Mouse (Mus musculus) liver, embryonic 15.5 days (tissue): ENCODE results near the gene Fam117a. TPM values are rescaled to one million over a fixed set of nuclear protein-coding genes. Genes with fewer than 3 reads are reported as not detected.

ENCODE experiments used
- ATAC-seq: fragments of 200-750 bp; cut with Nextera tagmentation; 2 replicates; pipeline ENCODE4 v1.8.0; 2017; ENCODE audit warnings: moderate number of reproducible peaks, mild to moderate bottlenecking, moderate library complexity; ENCODE audit not compliant: insufficient read depth
- H3K27ac ChIP-seq: fragments of 300-500 bp; sonication (generic); replicated peaks from 2 replicates; pipeline ENCODE4 v1.5.1; 2015; ENCODE audit warnings: mild to moderate bottlenecking, inconsistent platforms
- H3K27me3 ChIP-seq: fragments of 300-500 bp; sonication (generic); 2 replicates; pipeline ENCODE4 v1.6.1; 2015; ENCODE audit warnings: mild to moderate bottlenecking, inconsistent platforms
- H3K36me3 ChIP-seq: fragments of 300-500 bp; sonication (generic); replicated peaks from 2 replicates; pipeline ENCODE4 v1.6.1; 2015; ENCODE audit warnings: moderate library complexity, mild to moderate bottlenecking, inconsistent platforms
- H3K4me1 ChIP-seq: fragments of 300-500 bp; sonication (generic); replicated peaks from 2 replicates; pipeline ENCODE4 v1.6.1; 2015; ENCODE audit warnings: inconsistent platforms
- H3K4me2 ChIP-seq: fragments of 300-500 bp; sonication (generic); 2 replicates; pipeline ENCODE4 v1.6.1; 2015; ENCODE audit warnings: moderate library complexity, mild to moderate bottlenecking, inconsistent platforms
- H3K4me3 ChIP-seq: fragments of 300-500 bp; sonication (generic); replicated peaks from 2 replicates; pipeline ENCODE4 v1.5.1; 2015; ENCODE audit warnings: mild to moderate bottlenecking, inconsistent platforms
- H3K9ac ChIP-seq: fragments of 300-500 bp; sonication (generic); 2 replicates; pipeline ENCODE4 v1.6.1; 2015; ENCODE audit warnings: moderate library complexity, mild to moderate bottlenecking, inconsistent platforms
- H3K9me3 ChIP-seq: fragments of 300-500 bp; sonication (generic); replicated peaks from 2 replicates; pipeline ENCODE4 v1.6.1; 2016; ENCODE audit warnings: inconsistent platforms
- WGBS: fragments of 180-500 bp; shearing (Covaris S2); methylation state at CpG from one replicate; pipeline ENCODE4 v1.1.7; 2015; ENCODE audit warnings: mixed read lengths; ENCODE audit not compliant: insufficient replicate concordance; 5-methylcytosine and 5-hydroxymethylcytosine counted together
- polyA plus RNA-seq: library from polyadenylated mRNA; unstranded; fragments of >200 nt; fragmentation: Nextera tagmentation; extraction: Ambion mirVana; gene quantifications from 2 replicates; pipeline ENCODE4 v1.2.1, GENCODE M21; 2015

Fam117a gene
- 75.3 and 78.9 TPM in 2 replicates for polyA plus RNA-seq

- H3K4me3 ChIP-seq: peak within 1 kb of the TSS; percentile 91
- under 1% methylated on average over 23 of the region's 27 CpGs for WGBS
- peaks cover 14% of the 10 kb centered on the region for H3K36me3 ChIP-seq
- peak; percentile 79 for ATAC-seq
- H3K27ac ChIP-seq: peak within 1 kb of the TSS; percentile 97
- H3K9me3 ChIP-seq: no peaks in the 10 kb centered on the region
- peaks cover 81% of the 10 kb centered on the region for H3K4me1 ChIP-seq
- H3K9ac ChIP-seq: peak within 1 kb of the TSS; percentile 90
- H3K4me2 ChIP-seq: peak within 1 kb of the TSS; percentile 69
- H3K27me3 ChIP-seq: no peaks in the 10 kb centered on the region
Observed at GRCm38 (mm10) chr11:95336568-95337128, at the start of gene Fam117a. Gene Fam117a (plus strand): TSS chr11:95337018.

- no peaks in the 10 kb centered on the region for H3K9me3 ChIP-seq
- no peak overlapping the region for H3K27ac ChIP-seq
- H3K4me1 ChIP-seq: 0 out of 2 replicates have a peak, but pooled peaks cover 4% of the 10 kb centered on the region
- ATAC-seq: no peak
- peaks cover 93% of the 10 kb centered on the region for H3K36me3 ChIP-seq
- H3K9ac ChIP-seq: no peak overlapping the region
- H3K4me3 ChIP-seq: no peak overlapping the region
- H3K4me2 ChIP-seq: no peak overlapping the region
- no peaks in the 10 kb centered on the region for H3K27me3 ChIP-seq
- WGBS: 46% methylated on average over 4 of the region's 4 CpGs
Observed at GRCm38 (mm10) chr11:95291998-95292397, 44.8 kb upstream of the Fam117a start.

DNA sequence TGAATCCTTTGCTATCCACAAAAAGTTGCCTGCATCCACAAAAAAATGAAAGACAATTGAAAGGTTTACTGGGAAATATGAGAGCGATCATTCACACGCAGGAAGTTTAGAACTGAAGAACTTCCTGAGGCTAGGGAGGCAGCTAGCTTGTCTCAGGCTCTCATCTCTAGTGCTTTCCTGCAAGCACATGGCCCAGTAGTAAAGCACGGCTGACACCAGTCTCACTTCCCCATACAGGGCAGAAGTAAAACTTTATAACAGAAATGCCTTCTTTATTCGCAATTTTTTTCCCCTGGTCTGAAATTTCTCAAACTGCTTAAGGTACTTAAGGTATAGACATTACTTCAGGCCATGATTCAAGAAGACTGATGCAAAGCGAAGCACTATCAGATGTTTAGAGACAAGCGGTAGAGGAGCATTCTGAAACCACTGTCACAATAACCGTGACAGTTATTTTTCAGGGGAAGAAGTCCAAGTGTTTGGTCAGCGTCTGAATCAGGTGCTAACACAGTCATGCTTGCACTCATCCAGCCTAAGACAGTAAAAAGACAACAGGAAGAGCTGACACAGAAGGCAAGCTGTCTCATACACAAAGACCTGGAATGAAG lies 43.7 kb upstream of the Fam117a start:
- Histone ChIP-seq H3K27ac (no peak overlapping the region), H3K4me3 (no peak overlapping the region), H3K36me3 (peaks cover 93% of the 10 kb centered on the region), H3K9me3 (no peaks in the 10 kb centered on the region), H3K27me3 (no peaks in the 10 kb centered on the region), H3K4me1 (0 out of 2 replicates have a peak, but pooled peaks cover 7% of the 10 kb centered on the region), H3K9ac (no peak overlapping the region), H3K4me2 (no peak overlapping the region)
- WGBS: 39% methylated on average over 8 of the region's 8 CpGs
- no peak for ATAC-seq

- no peak overlapping the region for H3K27ac ChIP-seq
- no peak overlapping the region for H3K4me3 ChIP-seq
- H3K27me3 ChIP-seq: no peaks in the 10 kb centered on the region
- no peaks in the 10 kb centered on the region for H3K9me3 ChIP-seq
- H3K4me1 ChIP-seq: peaks cover 7% of the 10 kb centered on the region; the same call in 1 of the 2 replicates
- 90% methylated on average over 13 of the region's 13 CpGs for WGBS
- ATAC-seq: no peak
- H3K36me3 ChIP-seq: peaks cover 91% of the 10 kb centered on the region
- no peak overlapping the region for H3K4me2 ChIP-seq
- H3K9ac ChIP-seq: no peak overlapping the region
Observed at GRCm38 (mm10) chr11:95295736-95296135, 41.1 kb upstream of the Fam117a start.

DNA sequence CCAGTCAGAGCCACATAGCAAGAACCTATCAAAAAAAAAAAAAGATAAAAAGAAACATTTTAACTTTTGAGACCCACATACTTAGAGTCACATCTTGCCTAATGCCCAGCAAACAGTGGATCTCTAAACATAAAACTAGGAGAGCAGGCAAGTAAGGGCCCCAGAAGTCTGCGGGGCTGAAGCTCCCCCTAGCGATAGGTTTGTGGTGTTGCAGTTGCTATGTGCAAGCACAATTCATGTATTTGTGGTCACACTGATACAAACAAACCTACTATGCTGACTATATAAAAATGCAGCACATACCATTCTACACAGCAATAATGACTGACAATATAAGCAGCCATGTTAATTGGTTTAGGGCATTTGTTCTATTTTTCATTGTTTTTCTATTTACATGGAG lies 38.7 kb upstream of the Fam117a start:
- Histone ChIP-seq H3K9ac (no peak overlapping the region), H3K4me2 (no peak overlapping the region), H3K9me3 (no peaks in the 10 kb centered on the region), H3K4me1 (peaks cover 3% of the 10 kb centered on the region; the same call in 1 of the 2 replicates), H3K27ac (no peak overlapping the region), H3K36me3 (peaks cover 91% of the 10 kb centered on the region), H3K4me3 (no peak overlapping the region), H3K27me3 (no peaks in the 10 kb centered on the region)
- WGBS: 8% methylated on average over 2 of the region's 2 CpGs
- no peak for ATAC-seq

- H3K36me3 ChIP-seq: peaks cover 91% of the 10 kb centered on the region
- no peak for ATAC-seq
- H3K4me1 ChIP-seq: peaks cover 3% of the 10 kb centered on the region; the same call in 1 of the 2 replicates
- no peak overlapping the region for H3K4me2 ChIP-seq
- no peak overlapping the region for H3K4me3 ChIP-seq
- no peaks in the 10 kb centered on the region for H3K27me3 ChIP-seq
- H3K9ac ChIP-seq: no peak overlapping the region
- 82% methylated on average over 12 of the region's 12 CpGs for WGBS
- no peak overlapping the region for H3K27ac ChIP-seq
- no peaks in the 10 kb centered on the region for H3K9me3 ChIP-seq
Observed at GRCm38 (mm10) chr11:95299886-95300285, 36.9 kb upstream of the Fam117a start.

DNA sequence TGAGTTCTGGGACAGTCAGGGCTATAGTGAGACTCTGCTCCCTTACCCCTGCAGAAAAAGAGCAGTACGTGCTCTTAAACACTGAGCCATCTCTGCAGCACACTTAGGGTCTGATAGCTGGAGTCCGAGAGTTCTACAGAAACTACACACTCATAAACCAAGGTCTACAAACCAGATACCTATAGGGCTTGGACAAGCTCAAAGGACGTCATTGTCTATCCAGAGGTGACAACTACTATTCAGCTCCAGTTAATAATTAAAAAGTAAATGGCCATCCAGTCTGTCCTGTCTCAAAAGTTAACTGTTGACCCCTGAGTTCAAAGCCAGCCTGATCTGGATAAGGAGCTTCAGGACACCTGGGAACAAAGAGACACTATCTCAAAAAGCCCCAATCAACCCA lies 35.0 kb upstream of the Fam117a start:
- H3K4me2 ChIP-seq: no peak overlapping the region
- peaks cover 96% of the 10 kb centered on the region for H3K36me3 ChIP-seq
- H3K9me3 ChIP-seq: no peaks in the 10 kb centered on the region
- no peak overlapping the region for H3K27ac ChIP-seq
- no peak overlapping the region for H3K9ac ChIP-seq
- no peaks in the 10 kb centered on the region for H3K27me3 ChIP-seq
- H3K4me1 ChIP-seq: peaks cover 16% of the 10 kb centered on the region
- no peak for ATAC-seq
- H3K4me3 ChIP-seq: no peak overlapping the region
- WGBS: 85% methylated on average over 3 of the region's 3 CpGs

GRCm38 (mm10) chr11:95305600-95305999 lies 31.2 kb upstream of the Fam117a start:
- Histone ChIP-seq H3K4me3 (no peak overlapping the region), H3K36me3 (peaks cover 66% of the 10 kb centered on the region), H3K27me3 (no peaks in the 10 kb centered on the region), H3K27ac (0 out of 2 replicates have a peak overlapping the region, but pooled peaks have one; percentile 21), H3K9me3 (no peaks in the 10 kb centered on the region), H3K4me1 (peaks cover 33% of the 10 kb centered on the region), H3K4me2 (no peak overlapping the region), H3K9ac (no peak overlapping the region)
- WGBS: 81% methylated on average over 7 of the region's 7 CpGs
- no peak for ATAC-seq

DNA sequence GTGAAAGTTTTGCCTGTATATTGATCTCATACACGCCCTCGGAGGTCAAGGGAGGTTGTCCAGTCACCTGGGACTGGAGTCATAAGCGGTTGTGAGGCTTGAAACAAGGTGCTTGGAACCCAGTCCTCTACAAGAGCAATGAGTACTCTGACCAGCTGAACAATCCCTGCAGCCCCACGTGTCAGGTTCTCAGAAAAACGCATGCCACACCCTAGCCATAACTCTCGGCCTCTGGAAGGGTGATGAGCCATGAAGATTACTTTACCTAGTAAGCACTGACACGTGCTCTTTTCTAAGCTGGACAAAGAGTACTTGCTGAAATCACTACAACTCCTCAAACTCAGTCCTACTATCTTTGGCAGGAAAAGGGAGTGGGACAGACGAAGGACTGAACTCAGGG lies 29.3 kb upstream of the Fam117a start:
- no peak overlapping the region; the same call in 1 of the 2 replicates for H3K4me3 ChIP-seq
- no peak overlapping the region for H3K9ac ChIP-seq
- WGBS: 47% methylated on average over 8 of the region's 8 CpGs
- no peaks in the 10 kb centered on the region for H3K27me3 ChIP-seq
- ATAC-seq: no peak
- peak overlapping the region; percentile 72 for H3K4me2 ChIP-seq
- H3K27ac ChIP-seq: 0 out of 2 replicates have a peak overlapping the region, but pooled peaks have one; percentile 31
- peaks cover 47% of the 10 kb centered on the region for H3K4me1 ChIP-seq
- peaks cover 47% of the 10 kb centered on the region for H3K36me3 ChIP-seq
- no peaks in the 10 kb centered on the region for H3K9me3 ChIP-seq

GRCm38 (mm10) chr11:95309510-95310006 lies 27.3 kb upstream of the Fam117a start:
- under 1% methylated on average over 37 of the region's 37 CpGs for WGBS
- H3K27ac ChIP-seq: peak overlapping the region; percentile 99
- peak overlapping the region; percentile 95 for H3K9ac ChIP-seq
- H3K4me3 ChIP-seq: peak overlapping the region; percentile 96
- no peaks in the 10 kb centered on the region for H3K27me3 ChIP-seq
- H3K4me1 ChIP-seq: peaks cover 59% of the 10 kb centered on the region
- H3K4me2 ChIP-seq: peak overlapping the region; percentile 72
- peaks cover 26% of the 10 kb centered on the region for H3K36me3 ChIP-seq
- peak; percentile 96 for ATAC-seq
- H3K9me3 ChIP-seq: no peaks in the 10 kb centered on the region

GRCm38 (mm10) chr11:95310007-95310647 lies 26.7 kb upstream of the Fam117a start, which contains the start of gene Kat7:
Gene Kat7 (minus strand): TSS chr11:95310246.
- peak within 1 kb of the TSS; percentile 99 for H3K27ac ChIP-seq
- peaks cover 22% of the 10 kb centered on the region for H3K36me3 ChIP-seq
- H3K9me3 ChIP-seq: no peaks in the 10 kb centered on the region
- under 1% methylated on average over 42 of the region's 42 CpGs for WGBS
- no peaks in the 10 kb centered on the region for H3K27me3 ChIP-seq
- ATAC-seq: peak; percentile 86
- H3K4me3 ChIP-seq: peak within 1 kb of the TSS; percentile 96
- H3K4me2 ChIP-seq: peak within 1 kb of the TSS; percentile 77
- H3K9ac ChIP-seq: peak within 1 kb of the TSS; percentile 95
- H3K4me1 ChIP-seq: peaks cover 59% of the 10 kb centered on the region
